11 mouse cellular contexts compared by ENCODE assay signal in the genomic region with DNA sequence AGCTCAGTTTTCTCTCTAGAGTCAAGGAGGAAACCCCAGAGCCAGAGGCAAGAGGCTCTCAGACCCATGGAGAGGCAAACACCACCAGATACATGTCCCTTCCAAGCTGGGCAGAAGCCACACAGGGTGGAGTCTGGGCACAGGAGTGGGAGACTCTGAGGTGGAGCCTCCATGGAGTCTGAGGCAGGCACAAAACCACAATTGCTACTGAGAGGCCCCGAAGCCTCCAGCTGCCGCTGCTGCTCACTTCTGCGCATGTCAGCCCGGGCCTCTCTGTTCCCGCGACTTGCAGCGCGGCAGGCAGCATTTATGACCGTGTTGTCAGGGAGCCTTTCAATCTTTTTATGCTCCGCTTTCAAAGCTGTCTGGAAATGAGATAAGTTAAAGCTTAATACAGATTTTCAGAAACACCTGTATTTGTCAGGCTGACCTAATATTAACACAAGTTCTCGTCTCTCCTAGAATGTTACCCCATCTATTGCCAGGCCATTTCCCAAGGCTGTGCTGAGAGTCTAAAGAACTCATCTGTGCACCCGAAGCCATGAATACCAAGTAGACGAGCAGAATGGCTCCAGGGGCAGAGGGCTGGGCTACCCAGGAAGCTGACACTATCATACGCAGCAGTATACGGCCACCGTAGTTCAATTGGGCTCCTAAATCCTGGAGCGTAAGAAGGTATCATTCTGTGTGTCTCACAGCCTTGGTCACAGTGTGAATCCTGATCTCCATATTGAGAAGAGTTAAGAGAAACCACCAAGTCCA. TPM values are rescaled to one million over a fixed set of nuclear protein-coding genes. Genes with fewer than 3 reads are reported as not detected.
DNase-seq lines count a peak whose midpoint lies in the region; ATAC-seq and TF ChIP-seq lines count a peak whose summit lies in the region.
"Had no signal": no experiment of that assay in that cellular context is flagged by ENCODE, and none has a peak within 500 bp of the region (broad histone marks: within the 10 kb centered on the region; RNA-seq: fewer than 3 reads in every experiment).

No protein-coding gene starts in this region.

- no peaks in the 10 kb centered on the region for H3K27me3 ChIP-seq in forebrain, embryonic 16.5 days (replicated peaks; ENCODE audit: control insufficient read depth, insufficient read depth, low read length)
- 0 out of 2 replicates have a peak, but pooled peaks cover 4% of the 10 kb centered on the region for H3K27me3 ChIP-seq in forebrain, embryonic 13.5 days
- no peaks in the 10 kb centered on the region for H3K27me3 ChIP-seq in myocyte (ENCODE audit: control insufficient read depth, insufficient read depth, insufficient read length)
- H3K27me3 ChIP-seq: embryonic facial prominence, embryonic 15.5 days had no signal

- H3K4me1 ChIP-seq in forebrain, embryonic 16.5 days (replicated peaks; ENCODE audit: control insufficient read depth, insufficient read depth, low read length), result no peaks in the 10 kb centered on the region
- peaks cover 8% of the 10 kb centered on the region; the same call in 1 of the 2 replicates for H3K4me1 ChIP-seq in forebrain, embryonic 13.5 days

- peaks cover 4% of the 10 kb centered on the region for H3K79me2 ChIP-seq in myocyte (ENCODE audit: control insufficient read depth, insufficient read depth)

- no peak for TF ChIP-seq POLR2A in myocyte (IDR thresholded peaks at IDR 0.05; ENCODE audit: insufficient read length, low read depth)

- H3K36me3 ChIP-seq in forebrain, embryonic 16.5 days (ENCODE audit: control insufficient read depth, insufficient read depth), result no peaks in the 10 kb centered on the region
- no peaks in the 10 kb centered on the region for H3K36me3 ChIP-seq in forebrain, embryonic 13.5 days (ENCODE audit: poor library complexity, severe bottlenecking)
- peaks cover 3% of the 10 kb centered on the region for H3K36me3 ChIP-seq in myocyte (ENCODE audit: control insufficient read depth, insufficient read depth)
- H3K36me3 ChIP-seq: embryonic facial prominence, embryonic 15.5 days had no signal

- 0 out of 2 replicates have a peak overlapping the region, but pooled peaks have one; percentile 14 for H3K9ac ChIP-seq in forebrain, embryonic 16.5 days (replicated peaks; ENCODE audit: low read depth, low read length)
- no peak overlapping the region for H3K9ac ChIP-seq in forebrain, embryonic 13.5 days
- H3K9ac ChIP-seq: embryonic facial prominence, embryonic 15.5 days had no signal

- WGBS in forebrain, embryonic 16.5 days, result 73% methylated on average over 17 of the region's 17 CpGs
- WGBS in forebrain, embryonic 13.5 days, result 82% methylated on average over 17 of the region's 17 CpGs

- H3K9me3 ChIP-seq in forebrain, embryonic 16.5 days (ENCODE audit: control insufficient read depth, low read length), result no peaks in the 10 kb centered on the region
- no peaks in the 10 kb centered on the region for H3K9me3 ChIP-seq in forebrain, embryonic 13.5 days (replicated peaks)
- H3K9me3 ChIP-seq: embryonic facial prominence, embryonic 15.5 days had no signal

- peak; percentile 3 for DNase-seq in lung, postnatal 14 days
- DNase-seq in lung, postnatal 36 days, result no peak
- peak; percentile 24 for DNase-seq in gastrocnemius, postnatal 25 days
- DNase-seq in B cell, adult 2 months, result no peak
- DNase-seq in natural killer cell, adult 2 months (ENCODE audit: low spot score in 2 of 2), result no peak
- DNase-seq: heart, adult 2 months had no signal

- ATAC-seq in forebrain, embryonic 16.5 days, result no peak
- no peak for ATAC-seq in forebrain, embryonic 13.5 days

- no peak overlapping the region for H3K27ac ChIP-seq in forebrain, embryonic 16.5 days (ENCODE audit: low read length)
- H3K27ac ChIP-seq in forebrain, embryonic 13.5 days, result no peak overlapping the region
- H3K27ac ChIP-seq: embryonic facial prominence, embryonic 15.5 days; heart, adult 2 months had no signal

- H3K4me3 ChIP-seq in forebrain, embryonic 16.5 days (replicated peaks; ENCODE audit: low read length), result no peak overlapping the region
- H3K4me3 ChIP-seq in forebrain, embryonic 13.5 days, result no peak overlapping the region
- H3K4me3 ChIP-seq in myocyte, result no peak overlapping the region
- H3K4me3 ChIP-seq: embryonic facial prominence, embryonic 15.5 days; heart, adult 2 months had no signal

- no peak overlapping the region for H3K4me2 ChIP-seq in forebrain, embryonic 16.5 days (ENCODE audit: low read length)
- no peak overlapping the region for H3K4me2 ChIP-seq in forebrain, embryonic 13.5 days
- H3K4me2 ChIP-seq in myocyte (ENCODE audit: low read depth), result peak overlapping the region; percentile 60
- H3K4me2 ChIP-seq: embryonic facial prominence, embryonic 15.5 days had no signal

- H3ac ChIP-seq in myocyte (ENCODE audit: control insufficient read depth, insufficient read length), result no peak overlapping the region

TF ChIP-seq in myocyte, 11 proteins besides CTCF, POLR2A, EP300 and RAD21:
- TF ChIP-seq MAX (IDR thresholded peaks at IDR 0.05; ENCODE audit: low read depth) (no peak), MYOD1 (IDR thresholded peaks at IDR 0.05; ENCODE audit: control insufficient read depth in 1 of 3, insufficient read length in 2 of 3, low read depth in 2 of 3) (peak; percentile 33 to 87 (median 85)), TCF12 (IDR thresholded peaks at IDR 0.05; ENCODE audit: insufficient read depth, poor library complexity, severe bottlenecking) (no peak), MYOG (IDR thresholded peaks at IDR 0.05; ENCODE audit: control insufficient read depth in 1 of 3, insufficient read depth in 1 of 3, insufficient read length in 2 of 3, low read depth in 2 of 3) (peak in 2 of 3 experiments; percentile 12 to 50)
TF ChIP-seq in myocyte: peak in this region for 2.

RNA-seq across cellular contexts. Expression of a gene that starts 30.1 kb away (rescaled TPM):
- 110 and 129 TPM in 2 replicates for polyA plus RNA-seq in forebrain, embryonic 16.5 days (2015; fragmentation: Nextera tagmentation; extraction: Ambion mirVana)
- polyA plus RNA-seq in forebrain, embryonic 13.5 days (2015; fragmentation: Nextera tagmentation; extraction: Ambion mirVana), result 36.1 and 49.5 TPM in 2 replicates
- total RNA-seq in gastrocnemius, postnatal 25 days (2021), result 100 to 1,000 TPM; 102 to 124 TPM
- 56.6 TPM for polyA plus RNA-seq in myocyte (2012; fragmentation: generic; extraction: Trizol)
- total RNA-seq: monocyte, adult 5-6 weeks had no signal

Comparison
In these comparisons a context has a peak if more than half of its experiments do, and no peak if none do; other contexts are left out.
1. DNase-seq: peak in lung, postnatal 14 days (single experiment) and gastrocnemius, postnatal 25 days (single experiment); none in lung, postnatal 36 days (single experiment), B cell, adult 2 months (0 of 2) and natural killer cell, adult 2 months (0 of 2).